Mouse (Mus musculus): ENCODE measurements around the gene Dscam. TPM values are rescaled to one million over a fixed set of nuclear protein-coding genes. Genes with fewer than 3 reads are reported as not detected.
A peak's percentile ranks its signal among the peaks of the same experiment; 100 is the strongest.

The Dscam gene
- polyA plus RNA-seq, 1 experiment: 32.8 TPM

GRCm38 (mm10) chr16:96725071-96725724, 445.4 kb downstream of the Dscam start:
- no peak for TF ChIP-seq POLR2A (IDR thresholded peaks at IDR 0.05; ENCODE audit: borderline replicate concordance, extremely low read depth, insufficient read depth, insufficient read length, poor library complexity, severe bottlenecking)
- no peak for TF ChIP-seq CTCF (IDR thresholded peaks at IDR 0.05; ENCODE audit: borderline replicate concordance, extremely low read depth, insufficient read depth, insufficient read length)
- peak; percentile 84 for DNase-seq (ENCODE audit: low read depth)

- TF ChIP-seq CTCF (IDR thresholded peaks at IDR 0.05; ENCODE audit: borderline replicate concordance, extremely low read depth, insufficient read depth, insufficient read length): no peak
- TF ChIP-seq POLR2A (IDR thresholded peaks at IDR 0.05; ENCODE audit: borderline replicate concordance, extremely low read depth, insufficient read depth, insufficient read length, poor library complexity, severe bottlenecking): no peak
- DNase-seq (ENCODE audit: low read depth): peak; percentile 23
Observed at GRCm38 (mm10) chr16:96724591-96724990, 446.0 kb downstream of the Dscam start.

- peak; percentile 29 for DNase-seq (ENCODE audit: low read depth)
- TF ChIP-seq CTCF (IDR thresholded peaks at IDR 0.05; ENCODE audit: borderline replicate concordance, extremely low read depth, insufficient read depth, insufficient read length): no peak
- TF ChIP-seq POLR2A (IDR thresholded peaks at IDR 0.05; ENCODE audit: borderline replicate concordance, extremely low read depth, insufficient read depth, insufficient read length, poor library complexity, severe bottlenecking): no peak
Observed at GRCm38 (mm10) chr16:96724123-96724522, 446.4 kb downstream of the Dscam start.

- peak; percentile 15 for DNase-seq (ENCODE audit: low read depth)
- TF ChIP-seq POLR2A (IDR thresholded peaks at IDR 0.05; ENCODE audit: borderline replicate concordance, extremely low read depth, insufficient read depth, insufficient read length, poor library complexity, severe bottlenecking): no peak
- no peak for TF ChIP-seq CTCF (IDR thresholded peaks at IDR 0.05; ENCODE audit: borderline replicate concordance, extremely low read depth, insufficient read depth, insufficient read length)
Observed at GRCm38 (mm10) chr16:96723066-96723669, 447.4 kb downstream of the Dscam start.

- TF ChIP-seq CTCF (IDR thresholded peaks at IDR 0.05; ENCODE audit: borderline replicate concordance, extremely low read depth, insufficient read depth, insufficient read length) (peak; percentile 35; the same call in 1 of the 2 replicates), POLR2A (IDR thresholded peaks at IDR 0.05; ENCODE audit: borderline replicate concordance, extremely low read depth, insufficient read depth, insufficient read length, poor library complexity, severe bottlenecking) (no peak)
- DNase-seq (ENCODE audit: low read depth): peak; percentile 39
Observed at GRCm38 (mm10) chr16:96722135-96722534, 448.4 kb downstream of the Dscam start.

GRCm38 (mm10) chr16:96721241-96721640, 449.3 kb downstream of the Dscam start:
- no peak for TF ChIP-seq CTCF (IDR thresholded peaks at IDR 0.05; ENCODE audit: borderline replicate concordance, extremely low read depth, insufficient read depth, insufficient read length)
- TF ChIP-seq POLR2A (IDR thresholded peaks at IDR 0.05; ENCODE audit: borderline replicate concordance, extremely low read depth, insufficient read depth, insufficient read length, poor library complexity, severe bottlenecking): no peak
- DNase-seq (ENCODE audit: low read depth): peak; percentile 31

- DNase-seq (ENCODE audit: low read depth): no peak
- no peak for TF ChIP-seq POLR2A (IDR thresholded peaks at IDR 0.05; ENCODE audit: borderline replicate concordance, extremely low read depth, insufficient read depth, insufficient read length, poor library complexity, severe bottlenecking)
- no peak for TF ChIP-seq CTCF (IDR thresholded peaks at IDR 0.05; ENCODE audit: borderline replicate concordance, extremely low read depth, insufficient read depth, insufficient read length)
Observed at GRCm38 (mm10) chr16:96720666-96721065, 449.9 kb downstream of the Dscam start.

GRCm38 (mm10) chr16:96718221-96718620, 452.3 kb downstream of the Dscam start:
- no peak for TF ChIP-seq POLR2A (IDR thresholded peaks at IDR 0.05; ENCODE audit: borderline replicate concordance, extremely low read depth, insufficient read depth, insufficient read length, poor library complexity, severe bottlenecking)
- peak; percentile 61; the same call in 1 of the 2 replicates for TF ChIP-seq CTCF (IDR thresholded peaks at IDR 0.05; ENCODE audit: borderline replicate concordance, extremely low read depth, insufficient read depth, insufficient read length)
- no peak for DNase-seq (ENCODE audit: low read depth)

- TF ChIP-seq POLR2A (IDR thresholded peaks at IDR 0.05; ENCODE audit: borderline replicate concordance, extremely low read depth, insufficient read depth, insufficient read length, poor library complexity, severe bottlenecking) (no peak), CTCF (IDR thresholded peaks at IDR 0.05; ENCODE audit: borderline replicate concordance, extremely low read depth, insufficient read depth, insufficient read length) (no peak)
- DNase-seq (ENCODE audit: low read depth): no peak
Observed at GRCm38 (mm10) chr16:96716633-96717032, 453.9 kb downstream of the Dscam start.

- TF ChIP-seq CTCF (IDR thresholded peaks at IDR 0.05; ENCODE audit: borderline replicate concordance, extremely low read depth, insufficient read depth, insufficient read length): no peak
- TF ChIP-seq POLR2A (IDR thresholded peaks at IDR 0.05; ENCODE audit: borderline replicate concordance, extremely low read depth, insufficient read depth, insufficient read length, poor library complexity, severe bottlenecking): no peak
- DNase-seq (ENCODE audit: low read depth): no peak
Observed at GRCm38 (mm10) chr16:96711935-96712334, 458.6 kb downstream of the Dscam start.

GRCm38 (mm10) chr16:96700551-96700950, 470.0 kb downstream of the Dscam start:
- TF ChIP-seq CTCF (IDR thresholded peaks at IDR 0.05; ENCODE audit: borderline replicate concordance, extremely low read depth, insufficient read depth, insufficient read length) (no peak), POLR2A (IDR thresholded peaks at IDR 0.05; ENCODE audit: borderline replicate concordance, extremely low read depth, insufficient read depth, insufficient read length, poor library complexity, severe bottlenecking) (no peak)

GRCm38 (mm10) chr16:96695882-96696281, 474.7 kb downstream of the Dscam start:
- peak; percentile 53 for DNase-seq (ENCODE audit: low read depth)
- TF ChIP-seq POLR2A (IDR thresholded peaks at IDR 0.05; ENCODE audit: borderline replicate concordance, extremely low read depth, insufficient read depth, insufficient read length, poor library complexity, severe bottlenecking) (no peak), CTCF (IDR thresholded peaks at IDR 0.05; ENCODE audit: borderline replicate concordance, extremely low read depth, insufficient read depth, insufficient read length) (no peak)

More at GRCm38 (mm10) chr16:96700551-96700950, 470.0 kb downstream of the Dscam start:
- no peak for DNase-seq (ENCODE audit: low read depth)
